Mouse (Mus musculus): ENCODE measurements at regions not wholly inside any gene's neighbourhood (a gene's known extent, or its start where the extent isn't known, plus 50 kb on each side); places are given as distances from the start of the nearest gene placed in this dataset.

DNA sequence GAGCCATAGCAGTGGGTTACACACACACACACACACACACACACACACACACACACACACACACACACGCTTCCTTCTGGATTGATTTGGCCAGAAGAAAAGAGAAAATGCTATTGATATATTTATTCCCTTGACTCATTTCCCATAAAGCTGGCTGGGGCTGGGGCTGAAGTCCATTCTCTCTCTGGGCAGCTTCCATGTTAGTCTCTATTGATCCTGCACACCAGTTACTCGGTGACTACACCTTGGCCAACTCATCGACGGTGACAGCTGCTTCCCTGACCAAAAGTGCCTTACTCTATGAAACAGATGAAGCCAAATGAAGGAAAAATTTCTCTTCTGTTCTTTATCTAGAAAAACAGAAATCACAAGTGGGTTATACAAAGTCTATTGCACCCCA, 82.1 kb downstream of the Snx18 start:
- WGBS, result 91% methylated on average over 4 of the region's 4 CpGs
- Histone ChIP-seq H3K4me3 (ENCODE audit: insufficient read depth, low read depth, low read length) (no peak overlapping the region), H3K4me1 (ENCODE audit: control insufficient read depth, insufficient read depth, low read length) (no peaks in the 10 kb centered on the region), H3K27ac (ENCODE audit: insufficient read depth, low read depth, low read length) (no peak overlapping the region)
- no peak for TF ChIP-seq CTCF (IDR thresholded peaks at IDR 0.05; ENCODE audit: insufficient read depth, low read depth, low read length)
- TF ChIP-seq POLR2A (IDR thresholded peaks at IDR 0.05; ENCODE audit: insufficient read depth, low read depth, low read length), result no peak

GRCm38 (mm10) chr13:113534664-113535455, 83.5 kb downstream of the Snx18 start:
- H3K27ac ChIP-seq (ENCODE audit: insufficient read depth, low read depth, low read length), result no peak overlapping the region
- TF ChIP-seq POLR2A (IDR thresholded peaks at IDR 0.05; ENCODE audit: insufficient read depth, low read depth, low read length) (no peak), CTCF (IDR thresholded peaks at IDR 0.05; ENCODE audit: insufficient read depth, low read depth, low read length) (no peak)
- no peaks in the 10 kb centered on the region for H3K4me1 ChIP-seq (ENCODE audit: control insufficient read depth, insufficient read depth, low read length)
- H3K4me3 ChIP-seq (ENCODE audit: insufficient read depth, low read depth, low read length), result no peak overlapping the region
- WGBS, result 95% methylated on average over 8 of the region's 8 CpGs

DNA sequence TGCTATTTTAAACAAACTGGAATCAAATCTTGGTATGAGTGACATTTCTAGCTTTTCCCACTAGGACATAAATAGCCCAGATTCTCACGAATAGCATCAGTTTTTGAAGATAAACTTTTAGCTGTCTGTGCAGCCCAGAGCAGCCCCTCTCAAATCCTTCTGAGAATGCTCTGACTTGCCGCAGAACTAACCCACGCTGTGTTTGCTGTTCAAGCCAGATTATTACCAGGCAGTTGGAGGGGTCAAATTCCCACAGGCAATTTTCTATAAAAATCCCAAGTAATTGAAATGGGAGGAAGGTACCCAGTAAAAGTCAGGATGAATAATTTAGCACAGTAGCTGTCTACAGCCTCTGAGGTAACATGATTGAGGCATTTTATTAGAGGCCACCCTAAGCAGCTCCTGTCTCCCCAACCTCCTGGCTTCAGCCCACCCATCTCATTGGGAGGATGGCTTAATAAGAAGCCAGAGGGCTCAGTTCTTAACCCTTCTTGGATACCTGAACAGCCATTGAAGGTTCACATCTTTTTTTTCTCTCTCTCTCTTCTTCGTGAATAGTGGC, 84.4 kb downstream of the Snx18 start:
- TF ChIP-seq POLR2A (IDR thresholded peaks at IDR 0.05; ENCODE audit: insufficient read depth, low read depth, low read length) (no peak), CTCF (IDR thresholded peaks at IDR 0.05; ENCODE audit: insufficient read depth, low read depth, low read length) (no peak)
- H3K4me3 ChIP-seq (ENCODE audit: insufficient read depth, low read depth, low read length), result no peak overlapping the region
- H3K27ac ChIP-seq (ENCODE audit: insufficient read depth, low read depth, low read length), result no peak overlapping the region
- no peaks in the 10 kb centered on the region for H3K4me1 ChIP-seq (ENCODE audit: control insufficient read depth, insufficient read depth, low read length)
- 49% methylated on average over 4 of the region's 4 CpGs for WGBS

- 83% methylated on average over 6 of the region's 6 CpGs for WGBS
- TF ChIP-seq CTCF (IDR thresholded peaks at IDR 0.05; ENCODE audit: insufficient read depth, low read depth, low read length) (no peak), POLR2A (IDR thresholded peaks at IDR 0.05; ENCODE audit: insufficient read depth, low read depth, low read length) (no peak)
- no peak overlapping the region for H3K4me3 ChIP-seq (ENCODE audit: insufficient read depth, low read depth, low read length)
- H3K27ac ChIP-seq (ENCODE audit: insufficient read depth, low read depth, low read length), result no peak overlapping the region
- no peaks in the 10 kb centered on the region for H3K4me1 ChIP-seq (ENCODE audit: control insufficient read depth, insufficient read depth, low read length)
These were observed 91.4 kb downstream of the Snx18 start for GRCm38 (mm10) chr13:113526997-113527396.

GRCm38 (mm10) chr13:113523503-113523902, 94.9 kb downstream of the Snx18 start:
- Histone ChIP-seq H3K4me3 (ENCODE audit: insufficient read depth, low read depth, low read length) (no peak overlapping the region), H3K27ac (ENCODE audit: insufficient read depth, low read depth, low read length) (no peak overlapping the region), H3K4me1 (ENCODE audit: control insufficient read depth, insufficient read depth, low read length) (no peaks in the 10 kb centered on the region)
- 65% methylated on average over 5 of the region's 5 CpGs for WGBS
- TF ChIP-seq POLR2A (IDR thresholded peaks at IDR 0.05; ENCODE audit: insufficient read depth, low read depth, low read length) (no peak), CTCF (IDR thresholded peaks at IDR 0.05; ENCODE audit: insufficient read depth, low read depth, low read length) (no peak)

DNA sequence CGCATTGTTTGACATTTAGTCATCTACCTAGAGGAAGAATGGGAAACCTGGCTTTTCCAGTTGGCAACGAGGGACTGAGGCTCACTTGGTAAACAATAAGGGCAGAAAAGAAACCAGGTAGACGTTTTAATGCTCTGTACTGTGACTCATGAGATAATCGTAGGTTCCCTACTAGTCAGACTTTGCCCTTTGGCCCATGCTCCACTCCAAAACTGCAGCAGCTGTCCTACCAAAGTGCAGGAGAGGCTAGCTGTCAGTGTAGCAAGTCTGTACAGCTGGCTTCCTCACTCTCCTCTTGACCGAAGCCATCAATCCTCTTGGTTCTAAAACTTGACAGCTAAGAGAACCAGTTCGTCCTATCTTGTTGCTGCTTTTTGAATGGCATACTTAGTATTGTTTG, 100.2 kb downstream of the Snx18 start:
- TF ChIP-seq CTCF (IDR thresholded peaks at IDR 0.05; ENCODE audit: insufficient read depth, low read depth, low read length), result no peak
- TF ChIP-seq POLR2A (IDR thresholded peaks at IDR 0.05; ENCODE audit: insufficient read depth, low read depth, low read length), result no peak
- 88% methylated on average over 6 of the region's 6 CpGs for WGBS
- Histone ChIP-seq H3K27ac (ENCODE audit: insufficient read depth, low read depth, low read length) (no peak overlapping the region), H3K4me1 (ENCODE audit: control insufficient read depth, insufficient read depth, low read length) (peaks cover 6% of the 10 kb centered on the region), H3K4me3 (ENCODE audit: insufficient read depth, low read depth, low read length) (no peak overlapping the region)

- TF ChIP-seq CTCF (IDR thresholded peaks at IDR 0.05; ENCODE audit: insufficient read depth, low read depth, low read length) (no peak), POLR2A (IDR thresholded peaks at IDR 0.05; ENCODE audit: insufficient read depth, low read depth, low read length) (no peak)
- 85% methylated on average over 1 of the region's 1 CpGs for WGBS
- Histone ChIP-seq H3K4me1 (ENCODE audit: control insufficient read depth, insufficient read depth, low read length) (peaks cover 6% of the 10 kb centered on the region), H3K27ac (ENCODE audit: insufficient read depth, low read depth, low read length) (no peak overlapping the region), H3K4me3 (ENCODE audit: insufficient read depth, low read depth, low read length) (no peak overlapping the region)
These were observed 102.3 kb downstream of the Snx18 start for GRCm38 (mm10) chr13:113516102-113516501.

DNA sequence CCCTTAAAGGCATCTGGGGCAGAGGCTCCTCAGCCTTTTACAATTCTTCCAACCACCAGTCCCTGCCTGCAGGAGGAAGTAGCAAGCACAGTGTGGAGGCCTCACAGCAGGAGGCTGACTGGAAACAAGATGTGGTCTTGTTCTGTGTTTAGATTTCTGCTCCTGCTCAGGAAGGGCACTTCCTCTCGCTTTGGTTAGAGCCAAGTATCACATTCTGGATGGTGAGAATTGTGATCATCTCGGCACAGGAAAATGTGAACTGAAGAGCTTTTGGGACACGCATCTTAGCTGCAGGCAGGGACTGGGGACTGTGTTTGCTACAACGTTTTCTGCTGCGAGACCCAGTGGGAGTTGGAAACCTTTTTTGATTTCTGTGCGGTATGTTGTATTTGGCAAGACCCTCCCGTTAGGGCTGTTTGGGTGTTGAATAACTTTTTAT, 103.2 kb downstream of the Snx18 start:
- H3K27ac ChIP-seq (ENCODE audit: insufficient read depth, low read depth, low read length), result 0 out of 2 replicates have a peak overlapping the region, but pooled peaks have one; percentile 27
- TF ChIP-seq CTCF (IDR thresholded peaks at IDR 0.05; ENCODE audit: insufficient read depth, low read depth, low read length), result no peak
- TF ChIP-seq POLR2A (IDR thresholded peaks at IDR 0.05; ENCODE audit: insufficient read depth, low read depth, low read length), result no peak
- H3K4me1 ChIP-seq (ENCODE audit: control insufficient read depth, insufficient read depth, low read length), result peaks cover 6% of the 10 kb centered on the region
- no peak overlapping the region for H3K4me3 ChIP-seq (ENCODE audit: insufficient read depth, low read depth, low read length)
- WGBS, result 44% methylated on average over 7 of the region's 7 CpGs

GRCm38 (mm10) chr13:113509403-113510185, 108.8 kb downstream of the Snx18 start:
- Histone ChIP-seq H3K4me3 (ENCODE audit: insufficient read depth, low read depth, low read length) (no peak overlapping the region), H3K4me1 (ENCODE audit: control insufficient read depth, insufficient read depth, low read length) (peaks cover 5% of the 10 kb centered on the region; the same call in 1 of the 2 replicates), H3K27ac (ENCODE audit: insufficient read depth, low read depth, low read length) (no peak overlapping the region)
- TF ChIP-seq POLR2A (IDR thresholded peaks at IDR 0.05; ENCODE audit: insufficient read depth, low read depth, low read length) (no peak), CTCF (IDR thresholded peaks at IDR 0.05; ENCODE audit: insufficient read depth, low read depth, low read length) (no peak)
- WGBS, result 54% methylated on average over 10 of the region's 10 CpGs
